Mouse (Mus musculus) myocyte (in vitro differentiated cells): ENCODE measurements around the gene Kidins220. TPM values are rescaled to one million over a fixed set of nuclear protein-coding genes. Genes with fewer than 3 reads are reported as not detected.

Source experiments
- H3K27me3 ChIP-seq: one replicate; pipeline ENCODE4 v1.6.1; 2011; ENCODE audit not compliant: control insufficient read depth, insufficient read depth, insufficient read length
- H3K36me3 ChIP-seq: one replicate; pipeline ENCODE4 v1.6.1; 2011; ENCODE audit not compliant: control insufficient read depth, insufficient read depth
- H3K4me2 ChIP-seq: one replicate; pipeline ENCODE4 v1.6.1; 2011; ENCODE audit warnings: low read depth, control low read depth
- H3K4me3 ChIP-seq: one replicate; pipeline ENCODE4 v1.5.1; 2011; ENCODE audit warnings: mild to moderate bottlenecking, control low read depth, moderate library complexity
- H3K79me2 ChIP-seq: one replicate; pipeline ENCODE4 v1.6.1; 2011; ENCODE audit not compliant: control insufficient read depth, insufficient read depth
- H3ac ChIP-seq: one replicate; pipeline ENCODE4 v1.6.1; 2011; ENCODE audit not compliant: control insufficient read depth, insufficient read length
- CEBPB ChIP-seq: IDR thresholded peaks from 2 replicates; pipeline ENCODE4 v1.6.1; 2011; ENCODE audit warnings: mild to moderate bottlenecking, moderate library complexity; ENCODE audit not compliant: poor library complexity, insufficient read depth, severe bottlenecking
- E2F4 ChIP-seq: IDR thresholded peaks from one replicate; pipeline ENCODE4 v1.6.1; 2011; ENCODE audit warnings: mild to moderate bottlenecking, control low read depth, moderate library complexity; ENCODE audit not compliant: insufficient read depth
- MAX ChIP-seq: IDR thresholded peaks from one replicate; pipeline ENCODE4 v1.6.1; 2011; ENCODE audit warnings: low read depth, mild to moderate bottlenecking, control low read depth
- MYOD1 ChIP-seq, 3 experiments: IDR thresholded peaks; one replicate each; pipeline ENCODE4 v1.6.1; 2011; ENCODE audit warnings: control low read depth in 2 of 3, low read depth in 2 of 3, mild to moderate bottlenecking in 2 of 3, moderate library complexity in 1 of 3; ENCODE audit not compliant: insufficient read length in 2 of 3, control insufficient read depth in 1 of 3
- MYOG ChIP-seq, 3 experiments: IDR thresholded peaks; one replicate each; pipeline ENCODE4 v1.6.1; 2011; ENCODE audit warnings: control low read depth in 2 of 3, low read depth in 2 of 3, mild to moderate bottlenecking in 2 of 3; ENCODE audit not compliant: insufficient read length in 2 of 3, control insufficient read depth in 1 of 3, insufficient read depth in 1 of 3
- POLR2A ChIP-seq: IDR thresholded peaks from one replicate; pipeline ENCODE4 v1.6.1; 2011; ENCODE audit warnings: low read depth, mild to moderate bottlenecking, control low read depth, moderate library complexity; ENCODE audit not compliant: insufficient read length
- POLR2AphosphoS2 ChIP-seq: IDR thresholded peaks from one replicate; pipeline ENCODE4 v1.6.1; 2011; ENCODE audit warnings: low read depth, control low read depth; ENCODE audit not compliant: insufficient read length
- REST ChIP-seq: IDR thresholded peaks from one replicate; pipeline ENCODE4 v1.6.1; 2011; ENCODE audit warnings: mild to moderate bottlenecking, control low read depth, moderate library complexity; ENCODE audit not compliant: insufficient read depth, insufficient read length
- SRF ChIP-seq: IDR thresholded peaks from one replicate; pipeline ENCODE4 v1.6.1; 2011; ENCODE audit warnings: low read depth; ENCODE audit not compliant: control insufficient read depth, insufficient read length
- TCF12 ChIP-seq: IDR thresholded peaks from one replicate; pipeline ENCODE4 v1.6.1; 2011; ENCODE audit warnings: mild to moderate bottlenecking, control low read depth; ENCODE audit not compliant: poor library complexity, insufficient read depth, severe bottlenecking
- TCF3 ChIP-seq: IDR thresholded peaks from one replicate; pipeline ENCODE4 v1.6.1; 2011; ENCODE audit warnings: low read depth, control low read depth; ENCODE audit not compliant: insufficient read length
- USF1 ChIP-seq: IDR thresholded peaks from one replicate; pipeline ENCODE4 v1.6.1; 2011; ENCODE audit warnings: low read depth, mild to moderate bottlenecking, control low read depth, moderate library complexity
- polyA plus RNA-seq: library from polyadenylated mRNA; unstranded; fragments of >200 nt; fragmentation: generic; extraction: Trizol; gene quantifications from one replicate; pipeline ENCODE4 v1.2.1, GENCODE M21; 2012; ENCODE audit warnings: missing spikeins

The Kidins220 gene
- polyA plus RNA-seq, 1 experiment: 33.3 TPM

- H3K4me3 ChIP-seq: no peak overlapping the region
- peaks cover 20% of the 10 kb centered on the region for H3K36me3 ChIP-seq
- H3ac ChIP-seq: no peak overlapping the region
- H3K27me3 ChIP-seq: no peaks in the 10 kb centered on the region
- H3K4me2 ChIP-seq: no peak overlapping the region
- H3K79me2 ChIP-seq: no peaks in the 10 kb centered on the region
- TF ChIP-seq SRF (no peak), REST (no peak), TCF12 (no peak), TCF3 (no peak), POLR2A (no peak), MYOG (IDR thresholded peaks at IDR 0.05; ENCODE audit: control insufficient read depth in 1 of 3, insufficient read depth in 1 of 3, insufficient read length in 2 of 3, low read depth in 2 of 3) (no peak), MAX (no peak), USF1 (no peak), E2F4 (no peak), MYOD1 (IDR thresholded peaks at IDR 0.05; ENCODE audit: control insufficient read depth in 1 of 3, insufficient read length in 2 of 3, low read depth in 2 of 3) (no peak)
These were observed 59.7 kb downstream of the Kidins220 start for GRCm38 (mm10) chr12:25034338-25034953.

- Histone ChIP-seq H3K36me3 (peaks cover 25% of the 10 kb centered on the region), H3K27me3 (no peaks in the 10 kb centered on the region), H3ac (no peak overlapping the region), H3K4me2 (no peak overlapping the region), H3K79me2 (no peaks in the 10 kb centered on the region), H3K4me3 (no peak overlapping the region)
- TF ChIP-seq E2F4 (no peak), MAX (no peak), MYOD1 (IDR thresholded peaks at IDR 0.05; ENCODE audit: control insufficient read depth in 1 of 3, insufficient read length in 2 of 3, low read depth in 2 of 3) (no peak), TCF3 (no peak), SRF (no peak), USF1 (no peak), REST (no peak), CEBPB (no peak), POLR2AphosphoS2 (no peak), TCF12 (no peak), MYOG (IDR thresholded peaks at IDR 0.05; ENCODE audit: control insufficient read depth in 1 of 3, insufficient read depth in 1 of 3, insufficient read length in 2 of 3, low read depth in 2 of 3) (no peak), POLR2A (no peak)
These were observed 61.3 kb downstream of the Kidins220 start for GRCm38 (mm10) chr12:25036024-25036423.

GRCm38 (mm10) chr12:25037222-25037621 lies 62.5 kb downstream of the Kidins220 start:
- TF ChIP-seq SRF: no peak
- TF ChIP-seq POLR2A: no peak
- no peak for TF ChIP-seq TCF12
- no peak for TF ChIP-seq E2F4
- TF ChIP-seq MAX: no peak
- TF ChIP-seq POLR2AphosphoS2: no peak
- no peak for TF ChIP-seq TCF3
- TF ChIP-seq USF1: no peak
- TF ChIP-seq MYOG (IDR thresholded peaks at IDR 0.05; ENCODE audit: control insufficient read depth in 1 of 3, insufficient read depth in 1 of 3, insufficient read length in 2 of 3, low read depth in 2 of 3): no peak
- no peak for TF ChIP-seq REST
- no peak for TF ChIP-seq CEBPB
- TF ChIP-seq MYOD1 (IDR thresholded peaks at IDR 0.05; ENCODE audit: control insufficient read depth in 1 of 3, insufficient read length in 2 of 3, low read depth in 2 of 3): no peak
- H3K4me2 ChIP-seq: no peak overlapping the region
- H3K36me3 ChIP-seq: peaks cover 31% of the 10 kb centered on the region
- no peak overlapping the region for H3K4me3 ChIP-seq
- no peaks in the 10 kb centered on the region for H3K27me3 ChIP-seq
- no peaks in the 10 kb centered on the region for H3K79me2 ChIP-seq
- H3ac ChIP-seq: no peak overlapping the region

GRCm38 (mm10) chr12:25037681-25038472 lies 63.2 kb downstream of the Kidins220 start:
- no peak for TF ChIP-seq POLR2AphosphoS2
- TF ChIP-seq E2F4: no peak
- no peak for TF ChIP-seq TCF12
- TF ChIP-seq REST: no peak
- no peak for TF ChIP-seq MYOD1 (IDR thresholded peaks at IDR 0.05; ENCODE audit: control insufficient read depth in 1 of 3, insufficient read length in 2 of 3, low read depth in 2 of 3)
- TF ChIP-seq MYOG (IDR thresholded peaks at IDR 0.05; ENCODE audit: control insufficient read depth in 1 of 3, insufficient read depth in 1 of 3, insufficient read length in 2 of 3, low read depth in 2 of 3): no peak
- no peak for TF ChIP-seq SRF
- no peak for TF ChIP-seq TCF3
- TF ChIP-seq POLR2A: no peak
- TF ChIP-seq CEBPB: no peak
- no peak for TF ChIP-seq USF1
- TF ChIP-seq MAX: no peak
- no peak overlapping the region for H3ac ChIP-seq
- H3K4me2 ChIP-seq: no peak overlapping the region
- H3K79me2 ChIP-seq: no peaks in the 10 kb centered on the region
- H3K27me3 ChIP-seq: no peaks in the 10 kb centered on the region
- no peak overlapping the region for H3K4me3 ChIP-seq
- H3K36me3 ChIP-seq: peaks cover 35% of the 10 kb centered on the region
